Mouse (Mus musculus): ENCODE measurements around the gene Sap30l. TPM values are rescaled to one million over a fixed set of nuclear protein-coding genes. Genes with fewer than 3 reads are reported as not detected.
A peak's percentile ranks its signal among the peaks of the same experiment; 100 is the strongest.
"Not testable (repeated sequence)": the region's sequence is repeated elsewhere in the genome, so short reads cannot be mapped to it uniquely, and the experiment has no call there.

Sap30l gene
- total RNA-seq, 2 experiments from 2014 or later, result 49.7 to 54.2 TPM

- no peak for DNase-seq (ENCODE audit: low spot score)
These were observed 2.0 kb upstream of the Sap30l start for GRCm38 (mm10) chr11:57799456-57799855.

GRCm38 (mm10) chr11:57800266-57800951 lies 1.0 kb upstream of the Sap30l start:
- DNase-seq (ENCODE audit: low spot score), result no peak

GRCm38 (mm10) chr11:57801766-57802510 lies 501 bp downstream of the Sap30l start:
- DNase-seq (ENCODE audit: low spot score), result peak; percentile 48

GRCm38 (mm10) chr11:57802511-57802870 lies 1.1 kb downstream of the Sap30l start:
- no peak for DNase-seq (ENCODE audit: low spot score)

DNA sequence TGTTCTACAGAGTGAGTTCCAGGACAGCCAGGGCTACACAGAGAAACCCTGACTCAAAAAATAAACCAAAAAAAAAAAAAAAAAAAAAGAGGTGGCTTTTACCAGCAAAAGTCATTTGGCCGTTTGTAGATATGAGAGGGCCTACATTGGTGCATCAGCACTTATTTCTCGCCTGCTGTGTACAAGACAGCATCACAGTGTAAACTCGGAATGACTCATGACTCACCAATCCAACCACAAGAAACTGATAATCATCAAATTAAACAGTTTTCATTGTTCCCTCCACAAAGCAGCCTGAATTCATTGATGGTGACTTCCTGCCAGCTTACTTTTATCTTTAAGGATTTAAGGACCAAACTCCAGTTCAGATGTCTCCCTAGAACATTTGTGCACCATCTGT lies 3.6 kb downstream of the Sap30l start:
- no peak for DNase-seq (ENCODE audit: low spot score)

- DNase-seq (ENCODE audit: low spot score), result no peak
These were observed 7.7 kb downstream of the Sap30l start for GRCm38 (mm10) chr11:57809017-57809731.

- DNase-seq (ENCODE audit: low spot score), result no peak
These were observed 8.3 kb downstream of the Sap30l start for GRCm38 (mm10) chr11:57809732-57810098.

GRCm38 (mm10) chr11:57811006-57811405 lies 9.6 kb downstream of the Sap30l start:
- peak; percentile 75 for DNase-seq (ENCODE audit: low spot score)

DNA sequence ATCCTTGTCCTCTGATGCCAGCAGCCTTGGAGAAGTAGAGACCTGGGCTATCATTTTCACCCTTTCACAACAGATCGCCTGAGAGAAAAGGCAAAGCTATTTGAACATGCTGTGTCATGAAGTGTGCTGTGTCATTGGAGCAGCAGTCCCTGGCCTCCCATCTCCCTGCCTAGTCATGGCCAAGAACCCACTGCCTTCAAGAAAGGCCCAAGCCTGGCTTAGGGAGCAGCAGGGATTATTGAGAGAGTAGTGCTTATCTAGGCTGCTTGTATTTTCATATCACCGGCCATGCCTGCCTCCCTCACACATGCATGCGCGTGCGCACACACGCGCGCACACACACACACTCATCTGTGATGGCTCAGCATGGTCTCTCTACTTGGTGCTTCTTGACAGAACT lies 10.8 kb downstream of the Sap30l start:
- no peak for DNase-seq (ENCODE audit: low spot score)

- no peak for DNase-seq (ENCODE audit: low spot score)
These were observed 12.2 kb downstream of the Sap30l start for GRCm38 (mm10) chr11:57813641-57814040.

DNA sequence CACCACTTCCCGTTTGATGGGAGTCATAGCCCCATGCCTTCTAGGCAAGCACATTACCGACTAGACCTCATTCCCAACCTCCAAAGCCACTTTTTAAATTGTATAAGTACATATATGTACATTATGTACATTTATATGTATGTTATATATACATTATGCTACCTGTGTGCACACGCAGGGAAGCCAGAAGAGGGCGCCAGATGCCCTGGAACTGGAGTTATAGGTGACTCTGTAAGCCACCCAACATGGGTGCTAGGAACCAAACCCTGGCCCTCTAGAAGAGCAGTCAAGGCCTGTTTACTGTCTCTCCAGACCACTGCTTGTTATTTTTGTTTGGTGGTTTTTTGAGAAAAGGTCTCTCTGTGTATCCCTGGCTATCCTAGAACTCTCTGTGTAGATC lies 16.8 kb downstream of the Sap30l start:
- no peak for DNase-seq (ENCODE audit: low spot score)

DNA sequence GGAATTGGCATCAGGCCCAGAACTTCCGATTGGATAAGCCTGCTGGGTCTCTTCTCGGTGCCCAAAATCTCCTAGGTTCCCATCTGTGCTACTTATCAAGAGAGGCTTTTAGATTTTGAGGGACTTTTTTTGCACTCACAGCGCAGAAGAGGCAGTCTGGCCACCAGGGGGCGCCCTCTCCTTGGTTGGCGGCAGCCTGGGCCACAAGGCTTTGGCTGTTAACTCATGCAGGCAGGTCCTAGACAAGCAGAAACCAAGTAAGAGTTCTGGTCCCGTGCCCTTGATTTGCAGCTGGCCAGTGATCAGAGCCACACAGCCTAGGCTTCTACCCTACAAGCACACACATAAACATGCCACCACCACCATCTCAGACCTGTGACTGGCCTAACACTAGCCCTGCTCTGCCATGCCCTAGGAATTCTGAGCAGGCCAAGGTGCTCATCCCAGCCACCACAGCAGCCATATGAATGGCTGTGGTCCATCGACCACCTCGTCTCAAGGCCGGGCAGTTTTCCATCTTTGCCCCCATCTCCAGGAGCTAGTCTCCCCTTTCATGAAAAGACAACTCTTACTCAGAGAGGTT lies 18.7 kb downstream of the Sap30l start:
- peak; percentile 67 for DNase-seq (ENCODE audit: low spot score)

DNA sequence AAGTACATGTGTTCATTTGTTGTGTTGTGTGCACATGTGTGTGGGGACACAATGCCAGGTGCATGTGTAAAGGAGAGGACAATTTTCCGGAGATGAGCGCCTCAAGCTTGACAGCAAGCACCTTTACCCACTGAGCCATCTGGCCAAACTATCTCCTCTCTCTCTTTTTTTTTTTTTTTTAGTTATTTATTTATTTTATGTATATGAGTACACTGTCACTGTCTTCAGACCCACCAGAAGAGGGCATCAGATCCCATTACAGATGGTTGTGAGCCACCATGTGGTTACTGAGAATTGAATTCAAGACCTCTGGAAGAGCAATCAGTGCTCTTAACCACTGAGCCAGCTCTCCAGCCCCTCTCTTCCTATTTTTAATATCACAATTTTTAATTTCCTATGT lies 21.7 kb downstream of the Sap30l start:
- not testable (repeated sequence) for DNase-seq (ENCODE audit: low spot score)

GRCm38 (mm10) chr11:57823714-57824113 lies 22.3 kb downstream of the Sap30l start:
- no peak for DNase-seq (ENCODE audit: low spot score)

GRCm38 (mm10) chr11:57825234-57825633 lies 23.8 kb downstream of the Sap30l start:
- DNase-seq (ENCODE audit: low spot score), result not testable (repeated sequence)

GRCm38 (mm10) chr11:57827048-57827914 lies 25.8 kb downstream of the Sap30l start:
- DNase-seq (ENCODE audit: low spot score), result no peak

DNA sequence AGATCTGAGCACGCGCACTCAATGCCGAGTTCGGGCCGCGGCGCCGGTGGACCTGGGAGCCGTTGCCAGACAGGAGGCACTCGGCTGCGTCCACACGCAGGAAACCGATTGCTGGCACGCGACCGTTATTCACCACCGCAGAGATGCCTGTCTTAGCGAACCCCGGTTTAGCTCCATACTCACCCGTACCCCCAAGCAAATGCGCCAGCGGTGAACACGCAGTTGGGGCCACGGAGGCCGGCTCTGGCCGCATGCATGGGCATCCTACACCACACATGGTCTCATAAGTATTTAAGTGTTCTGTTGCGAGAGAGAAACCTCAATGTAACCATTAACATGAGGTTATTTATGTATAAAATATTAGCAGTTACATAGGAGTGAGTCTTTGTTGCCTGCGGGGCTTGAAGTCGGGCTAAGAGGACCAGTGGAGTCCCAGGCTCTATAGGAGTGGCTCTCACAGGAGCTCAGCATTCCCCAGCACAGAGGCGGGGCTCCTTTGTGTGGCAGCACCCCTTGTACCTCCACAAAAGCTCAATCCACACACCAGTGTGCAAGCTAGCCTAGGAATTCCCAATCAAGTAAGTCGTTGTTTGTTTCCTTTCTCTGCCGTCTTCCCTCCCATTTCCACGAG lies 26.6 kb downstream of the Sap30l start:
- DNase-seq (ENCODE audit: low spot score), result no peak

DNA sequence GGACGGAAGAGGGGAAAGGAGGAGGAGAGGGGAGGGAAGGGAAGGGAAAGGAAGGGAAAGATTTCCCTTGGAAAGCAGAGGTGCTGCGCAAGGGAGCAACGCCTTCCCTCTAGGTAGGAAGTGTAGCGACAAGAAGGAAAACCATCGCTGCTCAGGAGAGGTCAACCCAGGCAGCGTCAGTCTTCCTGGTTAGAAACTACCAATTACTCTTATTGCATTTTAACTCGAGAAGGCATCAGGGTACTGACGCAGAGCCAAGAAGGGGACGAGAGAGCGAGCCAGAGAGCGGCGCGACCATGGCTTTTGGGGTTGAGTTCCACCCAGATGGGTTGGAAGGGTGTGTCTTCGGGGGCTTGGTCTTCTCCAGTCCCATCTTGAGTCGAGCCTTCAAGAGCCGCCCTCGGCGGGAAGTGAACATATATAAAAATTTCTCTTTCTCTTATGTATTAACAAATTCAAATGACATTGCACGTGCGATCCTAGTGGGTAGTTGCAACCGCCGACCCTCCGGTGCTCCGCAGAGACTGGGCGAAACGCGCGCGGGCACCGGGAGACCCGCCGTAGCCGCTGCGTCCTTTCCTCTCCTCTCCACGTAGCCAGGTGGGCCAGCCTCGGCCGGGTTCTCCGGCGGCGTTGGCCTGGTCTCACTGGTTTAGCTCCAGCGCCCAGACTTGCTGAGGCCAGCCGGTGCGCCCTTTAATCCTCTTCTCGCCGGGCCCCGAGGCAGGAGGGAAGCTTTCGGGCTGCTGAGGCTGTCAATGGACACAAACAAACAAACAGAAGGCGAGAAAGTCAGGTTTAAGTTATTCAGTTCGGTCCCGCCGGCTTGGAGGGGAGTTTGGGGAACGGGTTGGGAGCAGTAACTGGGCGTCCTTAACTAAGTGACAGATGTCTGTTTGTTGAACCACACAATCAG lies 27.8 kb downstream of the Sap30l start:
- no peak for DNase-seq (ENCODE audit: low spot score)
